Mouse (Mus musculus) forebrain, embryonic 11.5 days (tissue): Measurements from ENCODE around the gene Ccdc7a. TPM values are rescaled to one million over a fixed set of nuclear protein-coding genes. Genes with fewer than 3 reads are reported as not detected.
"Not testable (repeated sequence)": the region's sequence is repeated elsewhere in the genome, so short reads cannot be mapped to it uniquely, and the experiment has no call there.

Source experiments
- ATAC-seq: fragments of 200-750 bp; cut with Nextera tagmentation; replicated peaks from 2 replicates; pipeline ENCODE4 v1.8.0; 2017; ENCODE audit warnings: moderate TSS enrichment; ENCODE audit not compliant: low FRiP score
- DNase-seq: peaks from one replicate; pipeline ENCODE4 v3.0.0-alpha.2; 2017; ENCODE audit warnings: low spot score
- H3K27ac ChIP-seq: fragments of 300-500 bp; sonication (generic); 2 replicates; pipeline ENCODE4 v1.5.1; 2014; ENCODE audit warnings: low read depth, low read length
- H3K27me3 ChIP-seq: fragments of 300-500 bp; sonication (generic); 2 replicates; pipeline ENCODE4 v1.6.1; 2014; ENCODE audit warnings: mild to moderate bottlenecking, low read length, mixed read lengths; ENCODE audit not compliant: control insufficient read depth, insufficient read depth
- H3K36me3 ChIP-seq: fragments of 300-500 bp; sonication (generic); 2 replicates; pipeline ENCODE4 v1.6.1; 2014; ENCODE audit warnings: mild to moderate bottlenecking, low read length, moderate library complexity, mixed read lengths; ENCODE audit not compliant: control insufficient read depth, insufficient read depth
- H3K4me1 ChIP-seq: fragments of 300-500 bp; sonication (generic); replicated peaks from 2 replicates; pipeline ENCODE4 v1.6.1; 2014; ENCODE audit warnings: low read length, mixed read lengths; ENCODE audit not compliant: control insufficient read depth, insufficient read depth
- H3K4me2 ChIP-seq: fragments of 300-500 bp; sonication (generic); 2 replicates; pipeline ENCODE4 v1.6.1; 2014; ENCODE audit warnings: low read depth, mild to moderate bottlenecking, low read length, moderate library complexity, mixed read lengths; ENCODE audit not compliant: severe bottlenecking
- H3K4me3 ChIP-seq: fragments of 300-500 bp; sonication (generic); 2 replicates; pipeline ENCODE4 v1.5.1; 2014; ENCODE audit warnings: low read depth, low read length
- H3K9ac ChIP-seq: fragments of 300-500 bp; sonication (generic); 2 replicates; pipeline ENCODE4 v1.6.1; 2014; ENCODE audit warnings: low read length
- H3K9me3 ChIP-seq: fragments of 300-500 bp; sonication (generic); 2 replicates; pipeline ENCODE4 v1.6.1; 2016; ENCODE audit warnings: low read length, mixed read lengths; ENCODE audit not compliant: control insufficient read depth
- WGBS: fragments of 180-500 bp; shearing (Covaris S2); extraction: QIAGEN DNeasy Blood & Tissue Kit; methylation state at CpG from one replicate; pipeline ENCODE4 v1.1.7; 2014; 5-methylcytosine and 5-hydroxymethylcytosine counted together
- polyA plus RNA-seq: library from polyadenylated mRNA; unstranded; fragments of >200 nt; fragmentation: Nextera tagmentation; extraction: Ambion mirVana; gene quantifications from 2 replicates; pipeline ENCODE4 v1.2.1, GENCODE M21; 2014

The Ccdc7a gene
- not detected in 2 replicates for polyA plus RNA-seq

DNA sequence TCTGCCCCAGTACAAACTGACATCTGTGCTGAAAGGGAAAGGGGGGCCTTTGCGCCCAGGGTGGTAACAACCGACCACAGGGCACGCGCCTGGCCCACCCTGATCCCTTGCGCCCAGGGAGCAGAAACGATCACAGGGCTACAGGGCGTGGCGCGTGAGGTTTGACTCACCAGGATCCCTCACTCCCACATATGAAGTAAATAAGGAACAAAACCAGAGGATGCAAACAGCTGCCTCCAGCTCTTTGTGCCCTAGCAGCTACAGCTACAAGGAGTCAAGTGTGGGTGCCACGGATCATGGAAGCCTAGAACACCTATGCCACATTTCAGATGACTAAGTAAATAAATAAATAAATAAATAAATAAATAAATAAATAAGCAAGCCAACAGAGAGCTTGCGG, at the start of gene Ccdc7a:
Gene Ccdc7a (minus strand): TSS at position 101 of the 400 bp plus-strand sequence.
- not testable (repeated sequence) for H3K9ac ChIP-seq, H3K4me1 ChIP-seq, H3K27me3 ChIP-seq, DNase-seq, H3K27ac ChIP-seq, H3K4me3 ChIP-seq, H3K4me2 ChIP-seq, H3K9me3 ChIP-seq, H3K36me3 ChIP-seq
- ATAC-seq, result 0 out of 2 replicates have a peak, but pooled peaks have one; percentile 21
- WGBS, result 80% methylated on average over 2 of the region's 11 CpGs

DNA sequence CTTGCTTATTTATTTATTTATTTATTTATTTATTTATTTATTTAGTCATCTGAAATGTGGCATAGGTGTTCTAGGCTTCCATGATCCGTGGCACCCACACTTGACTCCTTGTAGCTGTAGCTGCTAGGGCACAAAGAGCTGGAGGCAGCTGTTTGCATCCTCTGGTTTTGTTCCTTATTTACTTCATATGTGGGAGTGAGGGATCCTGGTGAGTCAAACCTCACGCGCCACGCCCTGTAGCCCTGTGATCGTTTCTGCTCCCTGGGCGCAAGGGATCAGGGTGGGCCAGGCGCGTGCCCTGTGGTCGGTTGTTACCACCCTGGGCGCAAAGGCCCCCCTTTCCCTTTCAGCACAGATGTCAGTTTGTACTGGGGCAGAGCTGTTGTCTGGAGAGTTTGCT, 1.5 kb upstream of the Ccdc7a start, which contains the start of gene Ccdc7b:
Gene Ccdc7b (plus strand): TSS at position 301 of the 400 bp plus-strand sequence.
- not testable (repeated sequence) for H3K9ac ChIP-seq, DNase-seq, H3K27ac ChIP-seq, H3K27me3 ChIP-seq, H3K4me3 ChIP-seq, H3K36me3 ChIP-seq, H3K4me2 ChIP-seq, H3K9me3 ChIP-seq, H3K4me1 ChIP-seq
- 0 out of 2 replicates have a peak, but pooled peaks have one; percentile 10 for ATAC-seq
- WGBS, result 80% methylated on average over 1 of the region's 10 CpGs

DNA sequence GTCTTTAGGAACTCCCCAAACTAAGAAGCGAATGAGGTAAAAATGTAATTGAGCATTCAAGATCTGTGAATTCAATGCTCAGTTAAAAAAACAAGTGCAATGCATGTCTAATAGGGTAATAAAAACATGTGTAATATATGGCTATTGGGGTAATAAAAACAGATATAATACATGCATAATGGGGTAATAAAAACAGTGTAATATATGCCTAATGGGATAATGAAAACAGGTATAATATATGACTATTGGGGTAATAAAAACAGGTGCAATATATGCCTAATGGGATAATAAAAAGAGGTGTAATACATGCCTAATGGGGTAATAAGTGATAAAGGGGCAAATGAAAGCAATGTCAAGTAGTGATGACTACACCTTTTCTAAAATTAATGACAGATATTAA, 73.9 kb downstream of the Ccdc7a start:
- WGBS, result 85% methylated on average over 1 of the region's 1 CpGs
- H3K9ac ChIP-seq, result no peak overlapping the region
- H3K36me3 ChIP-seq, result no peaks in the 10 kb centered on the region
- no peaks in the 10 kb centered on the region for H3K27me3 ChIP-seq
- ATAC-seq (no peak), DNase-seq (no peak)
- no peak overlapping the region for H3K27ac ChIP-seq
- H3K4me2 ChIP-seq, result no peak overlapping the region
- no peaks in the 10 kb centered on the region for H3K4me1 ChIP-seq
- H3K4me3 ChIP-seq, result no peak overlapping the region
- no peaks in the 10 kb centered on the region for H3K9me3 ChIP-seq

DNA sequence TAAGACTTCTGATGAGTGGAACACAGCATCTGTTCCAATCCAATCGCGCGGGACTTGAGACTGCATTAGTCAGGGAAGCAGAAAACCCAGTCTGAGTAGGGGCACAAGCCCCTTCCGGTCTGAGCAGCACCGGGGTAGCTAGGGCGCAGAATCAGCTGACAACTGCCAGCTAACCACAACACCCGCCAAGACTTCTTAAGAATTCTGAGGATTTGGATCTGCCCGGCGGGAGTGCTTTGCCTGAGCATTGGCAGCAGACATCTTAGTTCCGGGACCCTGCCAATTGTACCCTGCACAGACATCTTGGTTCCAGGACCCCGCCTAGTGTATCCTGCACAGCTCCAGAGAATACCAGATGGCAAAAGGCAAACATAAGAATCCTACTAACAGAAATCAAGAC, 116.4 kb downstream of the Ccdc7a start:
- not testable (repeated sequence) for H3K4me2 ChIP-seq, H3K27me3 ChIP-seq, H3K9me3 ChIP-seq, H3K4me1 ChIP-seq, H3K36me3 ChIP-seq, H3K9ac ChIP-seq, DNase-seq, H3K27ac ChIP-seq, ATAC-seq, H3K4me3 ChIP-seq
- WGBS, result 81% methylated on average over 11 of the region's 11 CpGs

DNA sequence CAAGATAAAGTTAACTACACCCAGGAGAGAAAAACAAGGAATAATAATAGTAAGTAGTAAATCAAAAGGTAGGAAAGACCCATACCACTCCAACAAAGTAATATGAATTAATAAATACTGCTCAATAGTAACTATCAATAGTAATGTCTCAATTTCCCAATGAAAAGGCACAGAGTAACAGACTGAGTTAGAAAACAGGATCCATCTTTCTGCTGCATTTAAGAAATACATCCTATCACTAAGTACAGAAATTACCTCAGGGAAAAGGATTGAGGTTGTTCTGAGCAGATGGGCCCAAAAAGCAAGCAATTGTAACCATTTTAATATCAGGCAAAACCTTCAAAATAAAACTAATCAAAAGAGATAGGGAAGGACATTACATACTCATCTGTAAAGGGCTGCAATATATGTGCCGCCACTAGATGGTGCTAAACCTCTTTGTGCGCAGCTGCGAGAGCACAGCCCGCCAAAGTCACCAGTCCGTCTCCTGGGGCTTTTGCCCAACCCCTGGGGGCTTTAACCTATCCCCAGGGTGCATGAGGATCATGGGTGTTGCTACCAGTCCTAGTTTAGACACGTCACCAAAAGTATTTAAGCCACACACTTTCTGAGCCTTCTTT, 124.2 kb downstream of the Ccdc7a start:
- not testable (repeated sequence) for H3K4me1 ChIP-seq, H3K9me3 ChIP-seq, DNase-seq, H3K36me3 ChIP-seq, H3K27me3 ChIP-seq, H3K9ac ChIP-seq, H3K27ac ChIP-seq, H3K4me3 ChIP-seq, H3K4me2 ChIP-seq
- peak; percentile 77 for ATAC-seq
- 0% methylated on average over 6 of the region's 6 CpGs for WGBS

DNA sequence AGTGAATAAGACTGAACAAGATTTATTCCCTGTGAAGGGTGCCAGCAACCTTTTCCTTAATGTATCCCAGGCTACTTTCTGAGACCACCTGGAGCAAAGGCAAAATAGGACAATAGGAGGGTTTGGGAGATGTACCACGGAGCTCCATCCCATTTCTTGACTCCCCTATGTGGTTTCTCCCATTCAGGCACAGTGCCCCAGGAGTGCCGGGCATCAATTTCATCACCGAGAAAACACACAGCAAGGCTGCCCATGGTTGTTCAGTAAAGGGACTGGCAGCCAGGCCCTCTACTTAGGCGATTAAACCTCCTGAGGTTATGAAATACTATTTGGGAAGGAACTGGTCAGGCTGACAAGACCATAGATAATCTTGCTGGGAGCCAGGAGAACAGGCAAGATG, 131.9 kb downstream of the Ccdc7a start:
- no peaks in the 10 kb centered on the region for H3K4me1 ChIP-seq
- DNase-seq (no peak), ATAC-seq (no peak)
- H3K4me3 ChIP-seq, result no peak overlapping the region
- no peak overlapping the region for H3K4me2 ChIP-seq
- no peaks in the 10 kb centered on the region for H3K27me3 ChIP-seq
- no peak overlapping the region for H3K27ac ChIP-seq
- H3K9ac ChIP-seq, result no peak overlapping the region
- whole genome bisulfite sequencing, result 67% methylated on average over 4 of the region's 4 CpGs
- no peaks in the 10 kb centered on the region for H3K36me3 ChIP-seq
- no peaks in the 10 kb centered on the region for H3K9me3 ChIP-seq

DNA sequence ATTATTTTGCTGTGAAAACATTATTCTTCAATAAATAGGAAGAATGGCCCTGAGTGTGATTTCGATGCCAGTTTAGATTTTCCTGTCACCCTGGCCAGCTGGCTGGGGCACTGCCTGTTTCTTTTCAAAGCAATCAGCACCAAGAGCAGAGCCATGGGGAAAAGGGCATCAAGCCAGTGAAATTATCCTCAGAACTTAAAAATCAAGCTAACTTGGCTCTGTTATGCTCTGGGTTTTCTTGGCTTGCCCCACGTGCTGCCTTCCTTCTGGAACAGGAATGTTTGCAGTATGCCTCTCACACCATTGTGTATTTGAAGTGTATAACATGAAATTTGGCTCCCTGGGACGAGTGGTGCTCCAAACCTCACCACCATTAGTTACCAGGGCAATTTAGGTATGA, 182.6 kb downstream of the Ccdc7a start:
- WGBS, result 63% methylated on average over 3 of the region's 3 CpGs
- H3K36me3 ChIP-seq, result no peaks in the 10 kb centered on the region
- H3K4me1 ChIP-seq, result no peaks in the 10 kb centered on the region
- no peak overlapping the region for H3K4me2 ChIP-seq
- no peaks in the 10 kb centered on the region for H3K27me3 ChIP-seq
- no peak for DNase-seq
- H3K4me3 ChIP-seq, result no peak overlapping the region
- no peak overlapping the region for H3K9ac ChIP-seq
- no peak for ATAC-seq
- no peaks in the 10 kb centered on the region for H3K9me3 ChIP-seq
- H3K27ac ChIP-seq, result no peak overlapping the region

DNA sequence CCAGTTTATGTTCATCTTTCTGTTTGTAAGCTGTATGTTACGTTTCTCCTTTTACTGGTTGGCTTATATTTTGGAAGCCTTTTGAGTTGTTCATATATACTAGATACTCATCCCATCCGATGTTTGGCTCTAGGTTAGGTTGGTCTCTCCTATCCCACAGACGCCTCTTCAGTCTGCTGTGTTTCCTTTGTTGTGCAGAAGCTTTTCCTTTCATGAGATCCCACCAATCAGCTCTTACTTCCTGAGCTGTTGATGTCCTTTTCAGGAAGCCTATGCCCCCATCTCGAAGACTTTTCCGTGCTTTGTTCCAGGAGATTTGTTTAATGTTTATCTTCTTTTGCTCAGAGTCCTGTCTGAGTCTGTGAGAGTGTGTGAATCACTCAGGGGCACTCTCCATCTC, 221.6 kb downstream of the Ccdc7a start:
- 60% methylated on average over 5 of the region's 5 CpGs for WGBS
- DNase-seq, result no peak

DNA sequence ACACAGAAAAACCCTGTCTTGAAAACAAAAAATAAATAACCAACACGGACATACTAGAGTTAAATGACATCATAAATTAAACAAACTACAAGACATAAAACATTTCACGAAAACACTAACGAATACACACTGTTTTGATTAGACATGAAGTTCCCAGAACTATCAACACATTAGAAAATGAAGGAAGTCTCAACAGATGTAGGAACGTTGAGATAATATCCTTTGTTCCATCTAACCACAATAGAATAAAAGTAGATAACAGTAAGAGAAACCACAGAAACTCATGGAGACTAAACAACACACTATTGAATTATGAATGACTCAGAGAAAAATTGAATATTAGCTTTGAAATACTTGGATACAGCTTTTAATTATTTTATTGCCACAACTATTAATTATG, 252.8 kb downstream of the Ccdc7a start:
- H3K4me1 ChIP-seq, result no peaks in the 10 kb centered on the region

More for the DNA sequence above, 221.6 kb downstream of the Ccdc7a start:
- Histone ChIP-seq H3K9me3 (no peaks in the 10 kb centered on the region), H3K4me1 (no peaks in the 10 kb centered on the region), H3K4me3 (no peak overlapping the region), H3K4me2 (no peak overlapping the region), H3K36me3 (no peaks in the 10 kb centered on the region), H3K27ac (no peak overlapping the region), H3K9ac (no peak overlapping the region), H3K27me3 (no peaks in the 10 kb centered on the region)
- no peak for ATAC-seq

More for the DNA sequence above, 252.8 kb downstream of the Ccdc7a start:
- Histone ChIP-seq H3K36me3 (no peaks in the 10 kb centered on the region), H3K27ac (no peak overlapping the region), H3K9ac (no peak overlapping the region), H3K4me2 (no peak overlapping the region), H3K9me3 (no peaks in the 10 kb centered on the region), H3K4me3 (no peak overlapping the region), H3K27me3 (no peaks in the 10 kb centered on the region)
- ATAC-seq (no peak), DNase-seq (no peak)
- whole genome bisulfite sequencing, result 86% methylated on average over 4 of the region's 4 CpGs
